Mouse (Mus musculus) c-Kit-positive CD71-positive TER-119-negative erythroid progenitor cells, embryonic 14.5 days (primary cell): ENCODE results near the gene Fbln1.

ENCODE experiments used
- DNase-seq: peaks from one replicate; pipeline ENCODE4 v3.0.0-alpha.2; 2013; ENCODE audit warnings: low read depth

Fbln1 gene

DNA sequence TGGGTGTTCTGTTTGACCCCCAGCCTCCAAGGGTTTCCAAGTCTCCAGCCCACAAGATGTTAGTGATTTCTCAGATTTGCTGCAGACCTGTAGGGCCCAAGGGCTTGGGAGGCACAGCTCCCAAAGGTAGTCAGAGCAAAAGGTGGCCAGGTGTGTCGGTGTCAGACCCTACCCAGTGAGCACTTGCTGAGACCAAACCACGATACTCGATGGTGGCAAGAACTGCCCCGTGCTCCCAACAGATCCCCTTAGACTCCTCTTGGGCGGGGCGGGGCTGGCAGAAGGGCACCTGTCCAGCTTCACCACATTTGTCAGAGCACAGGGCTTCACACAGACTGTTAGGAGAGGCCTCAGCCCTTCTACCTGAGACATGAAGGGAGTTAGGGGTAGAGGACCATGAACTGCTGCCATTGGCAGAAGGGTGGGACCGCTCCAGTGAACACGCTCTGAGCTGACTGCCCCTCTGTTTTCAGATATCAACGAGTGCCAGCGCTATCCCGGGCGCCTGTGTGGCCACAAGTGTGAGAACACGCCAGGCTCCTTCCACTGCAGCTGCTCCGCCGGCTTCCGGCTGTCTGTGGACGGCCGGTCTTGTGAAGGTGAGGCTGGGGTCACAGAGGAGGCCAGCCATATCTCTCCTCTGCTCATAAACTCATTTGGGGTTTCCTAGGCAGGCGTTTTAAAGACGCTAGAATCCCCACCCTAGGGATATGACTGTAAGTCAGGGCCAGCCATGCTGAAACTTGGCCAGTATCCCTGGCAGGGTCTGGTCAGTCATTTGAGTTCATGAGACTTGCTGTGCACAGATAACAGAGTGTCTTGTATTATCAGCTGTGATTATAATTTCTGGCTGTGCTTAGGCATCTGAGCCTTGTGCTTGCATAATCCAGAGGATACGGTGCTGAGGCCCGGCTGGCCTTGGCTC is 33.3 kb downstream of the Fbln1 start:
- DNase-seq: no peak

DNA sequence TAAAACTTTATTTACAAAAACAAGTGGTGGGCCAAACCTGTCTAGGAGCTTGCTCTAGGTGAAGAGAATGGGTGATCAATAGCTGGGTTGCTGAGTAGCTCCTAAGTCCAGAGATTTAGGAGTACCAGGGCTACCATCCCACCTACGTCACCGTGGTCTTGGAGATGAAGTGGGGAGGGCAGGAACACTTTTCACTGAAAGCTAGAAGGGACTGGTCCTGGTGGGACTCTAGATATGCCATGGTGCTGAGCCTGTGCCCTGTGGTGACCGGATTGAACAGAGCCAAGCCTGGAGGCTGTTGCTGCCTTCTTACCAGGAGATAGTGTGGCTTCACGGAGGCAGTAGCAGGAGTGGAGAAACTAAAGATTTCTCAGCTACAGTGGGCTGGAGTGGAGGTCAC is 34.3 kb downstream of the Fbln1 start:
- no peak for DNase-seq

DNA sequence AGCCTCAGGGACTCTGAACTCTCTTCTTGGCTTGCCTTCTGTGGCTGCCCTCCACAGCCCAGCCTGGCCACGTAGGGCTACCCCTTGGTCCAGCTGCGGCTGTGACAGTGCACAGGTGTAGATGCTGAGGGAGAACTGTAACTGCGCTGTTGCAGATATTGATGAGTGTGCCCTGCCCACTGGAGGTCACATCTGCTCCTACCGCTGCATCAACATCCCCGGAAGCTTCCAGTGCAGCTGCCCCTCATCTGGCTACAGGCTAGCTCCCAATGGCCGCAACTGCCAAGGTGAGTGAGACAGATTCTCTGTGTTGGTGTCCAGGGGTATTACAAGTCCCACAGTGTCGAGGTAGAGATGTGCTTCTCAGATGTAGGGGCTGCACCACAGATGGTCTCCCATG is 36.1 kb downstream of the Fbln1 start:
- no peak for DNase-seq

DNA sequence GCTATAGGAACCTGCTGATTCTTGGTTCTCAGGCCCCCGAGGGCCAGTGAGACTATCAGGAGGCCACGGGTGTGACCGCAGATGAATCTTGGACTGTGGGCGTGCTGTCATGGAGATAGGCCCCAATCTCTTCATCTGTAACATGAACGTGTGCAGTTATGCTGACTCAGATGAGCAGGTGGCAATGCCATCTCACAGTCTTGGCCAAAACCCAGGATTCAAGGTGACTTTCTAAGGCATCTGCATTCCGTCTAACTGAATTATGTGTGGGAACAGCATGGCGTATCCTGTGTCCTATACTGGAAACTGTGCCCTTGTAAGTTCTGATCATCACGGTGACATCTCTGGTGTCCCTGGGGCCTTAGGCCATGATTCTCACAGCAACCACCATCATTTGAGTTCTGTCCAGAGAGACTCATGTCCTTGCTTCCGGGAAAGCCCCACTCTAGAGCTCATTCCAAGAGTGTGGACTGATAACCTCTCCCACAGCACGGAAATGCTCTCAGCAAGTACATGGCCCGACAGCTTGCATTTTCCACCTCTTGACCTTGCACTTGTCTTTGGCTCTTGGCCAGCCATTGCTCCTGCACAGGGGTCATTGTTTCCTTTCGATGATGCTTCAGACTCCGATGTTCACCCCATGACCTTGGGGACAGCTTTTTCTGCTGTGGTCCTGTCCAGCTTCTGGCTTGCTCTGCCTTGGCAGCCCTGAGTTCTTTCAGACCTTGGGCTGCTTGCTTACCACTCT is 38.8 kb downstream of the Fbln1 start:
- DNase-seq: no peak

DNA sequence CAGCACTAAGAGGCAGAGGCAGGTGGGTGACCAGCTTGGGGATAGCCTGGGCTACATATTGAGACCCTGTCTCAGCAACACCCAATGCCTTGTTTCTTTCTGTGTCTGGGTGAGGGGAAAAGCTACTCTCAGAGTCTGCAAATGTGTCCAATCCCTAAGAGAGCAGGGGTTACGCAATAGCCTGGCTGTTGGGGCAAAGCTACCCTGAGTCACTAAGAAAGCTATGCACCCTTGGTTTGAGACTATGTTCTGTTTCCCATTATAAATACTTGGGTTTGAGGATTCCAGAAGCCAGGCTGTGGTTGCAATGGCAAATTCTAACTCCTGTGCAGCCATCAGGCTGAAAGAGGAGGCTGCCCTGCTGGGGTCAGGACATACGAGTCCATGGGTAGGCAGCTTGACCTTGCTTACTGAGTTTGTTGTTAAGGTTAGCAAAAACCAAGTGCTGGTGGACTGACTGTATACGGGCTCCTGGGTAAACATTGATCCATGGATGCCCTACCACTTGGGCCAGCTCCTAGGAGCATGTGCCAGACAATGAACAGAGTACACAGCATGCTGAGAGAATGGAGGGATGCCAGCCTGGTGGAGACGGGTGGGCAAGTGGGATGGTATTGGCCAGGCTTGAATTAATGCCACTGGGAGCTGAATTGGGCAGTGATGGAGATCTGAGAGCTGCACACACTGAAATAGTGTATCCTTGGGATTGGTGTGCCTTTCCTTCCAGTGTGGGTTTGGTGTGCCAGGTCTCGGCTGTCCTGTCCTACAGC is 39.7 kb downstream of the Fbln1 start:
- no peak for DNase-seq

DNA sequence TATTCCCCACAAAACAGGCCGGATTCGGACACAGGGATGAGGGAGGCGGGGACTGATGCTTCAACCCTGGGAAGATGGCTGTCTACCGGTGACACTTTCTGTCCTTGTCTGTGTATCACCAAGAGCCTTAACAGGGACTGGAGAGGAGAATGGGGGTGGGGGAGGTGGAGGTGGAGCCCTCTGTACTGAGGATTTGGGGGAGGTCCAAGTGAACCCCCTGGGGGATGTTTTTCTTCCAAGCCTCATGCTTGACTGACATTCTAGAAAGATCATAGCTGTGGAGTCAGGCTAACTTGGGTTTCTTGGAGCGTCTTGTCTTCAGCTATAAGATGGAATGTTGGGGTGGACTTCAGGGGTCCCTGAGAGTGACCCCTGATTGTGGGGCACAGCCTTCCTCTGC is 40.3 kb downstream of the Fbln1 start:
- no peak for DNase-seq

DNA sequence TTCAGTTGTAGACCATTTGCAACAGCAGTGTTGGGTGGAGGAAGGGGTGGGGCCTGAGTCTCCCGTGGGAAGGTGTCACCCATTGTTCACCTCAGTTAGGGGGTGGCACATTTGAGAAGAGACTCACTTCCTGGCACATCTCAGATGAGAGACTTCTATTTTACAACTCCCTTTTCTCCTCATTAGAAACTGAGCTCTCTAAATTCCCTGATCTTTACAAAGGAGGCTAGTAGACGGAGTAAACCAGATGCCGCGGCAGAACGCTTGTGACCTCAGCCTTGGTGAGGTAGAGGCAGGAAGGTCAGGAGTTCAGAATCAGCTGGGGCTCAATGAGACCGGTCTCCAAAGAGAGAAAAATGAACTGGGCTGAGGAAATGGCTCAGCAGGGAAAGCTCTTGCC is 41.2 kb downstream of the Fbln1 start:
- no peak for DNase-seq

DNA sequence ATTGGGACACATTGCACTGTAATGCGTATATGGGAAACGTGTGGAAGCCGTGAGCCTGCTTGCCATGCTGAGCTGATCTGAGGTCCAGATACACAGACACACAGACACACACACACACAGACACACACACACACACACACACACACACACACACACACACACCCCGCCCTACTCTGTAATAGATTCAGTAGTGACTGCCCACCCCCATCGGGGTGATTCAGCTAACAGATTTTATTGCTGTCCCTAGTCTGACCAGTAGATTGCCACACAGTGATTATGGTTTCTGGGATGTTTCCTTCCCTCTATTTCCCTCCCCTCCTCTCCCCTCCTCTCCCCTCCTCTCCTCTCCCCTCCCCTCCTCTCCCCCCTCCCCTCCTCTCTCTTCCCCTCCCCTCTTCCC is 42.6 kb downstream of the Fbln1 start:
- DNase-seq: no peak

DNA sequence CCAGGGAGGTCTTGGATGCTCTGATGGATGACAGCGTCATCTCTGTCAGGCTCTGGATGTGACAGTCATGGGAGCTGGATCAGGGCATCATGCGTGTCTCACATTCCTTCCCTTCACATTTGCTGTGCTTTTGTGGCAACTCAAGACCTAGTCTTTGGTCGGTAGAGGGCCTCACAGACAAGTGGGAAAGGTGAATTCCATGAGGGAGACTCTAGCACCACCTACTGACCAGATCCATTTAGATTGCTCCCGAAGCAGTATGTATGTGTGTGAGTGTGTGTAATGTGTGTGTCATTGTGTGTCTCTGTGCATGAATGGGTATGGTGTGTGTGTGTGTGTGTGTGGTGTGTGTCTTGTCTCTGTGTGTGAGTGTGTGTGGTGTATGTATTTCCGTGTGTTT is 43.5 kb downstream of the Fbln1 start:
- DNase-seq: peak; percentile 7

DNA sequence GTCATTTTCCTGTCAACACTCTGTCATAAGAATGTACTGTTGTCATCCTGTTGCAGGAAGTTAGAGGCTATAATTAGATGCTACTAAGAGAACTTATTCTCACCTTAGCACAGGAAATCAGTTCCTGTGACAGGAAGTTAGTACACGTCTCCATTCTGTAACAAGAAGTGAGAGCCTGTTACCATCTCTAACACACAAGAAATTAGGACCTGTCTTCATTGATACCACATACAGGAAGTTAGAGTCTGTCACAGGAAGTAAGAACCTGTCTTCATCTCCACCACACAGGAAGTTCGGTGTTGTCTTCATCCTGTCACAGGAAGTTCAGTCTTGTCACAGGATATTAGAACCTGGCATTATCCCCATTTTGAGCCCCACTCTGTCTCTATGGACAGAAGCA is 44.7 kb downstream of the Fbln1 start:
- no peak for DNase-seq

DNA sequence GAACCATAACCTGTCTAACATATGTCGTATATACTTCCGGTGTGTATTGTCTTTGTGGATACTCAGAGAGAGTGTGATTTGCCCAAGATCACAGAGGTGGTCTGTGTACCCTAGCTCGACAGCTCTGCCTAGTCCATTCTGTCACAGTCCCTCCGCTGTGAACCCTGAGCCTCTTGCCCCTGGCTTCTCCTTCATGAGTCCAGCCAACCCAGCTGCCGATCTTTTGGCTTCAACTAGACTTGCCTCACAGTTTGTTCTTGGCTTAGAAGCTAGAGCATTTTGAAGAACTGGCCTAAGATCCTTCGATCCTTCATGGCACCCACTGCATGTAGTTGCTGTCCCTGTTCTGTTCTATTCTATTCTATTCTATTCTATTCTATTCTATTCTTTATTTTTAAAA is 46.7 kb downstream of the Fbln1 start:
- DNase-seq: no peak

DNA sequence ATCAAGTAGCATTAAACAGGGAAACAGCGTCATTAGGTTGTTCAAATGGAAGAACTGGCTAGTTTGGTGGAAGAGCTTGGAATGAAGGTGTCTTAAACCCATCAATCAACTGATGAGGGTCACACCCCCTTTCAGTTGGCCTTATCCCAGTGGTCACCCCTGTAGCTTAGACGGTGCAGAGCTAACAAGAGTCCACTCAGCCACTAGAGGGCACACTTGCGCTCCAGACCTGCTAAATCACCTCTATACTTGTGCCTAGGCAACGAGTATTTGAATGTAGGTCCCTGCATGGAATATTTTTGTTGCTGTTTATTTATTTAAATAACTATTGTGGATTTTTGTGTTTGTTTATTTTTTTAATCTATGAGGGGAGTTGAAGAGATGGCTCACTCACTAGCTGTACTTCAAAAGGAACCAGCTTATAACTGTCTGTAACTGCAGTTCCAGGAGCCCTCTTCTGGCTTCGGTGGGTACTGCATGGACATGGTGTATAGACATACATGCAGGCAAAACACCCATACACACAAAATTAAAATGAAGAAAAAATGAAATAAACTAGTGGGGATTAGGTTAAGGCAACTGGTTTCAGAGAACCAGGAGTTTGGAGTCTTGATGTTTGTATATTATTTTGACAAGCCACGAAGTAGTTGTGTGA is 52.2 kb downstream of the Fbln1 start:
- DNase-seq: peak; percentile 28

DNA sequence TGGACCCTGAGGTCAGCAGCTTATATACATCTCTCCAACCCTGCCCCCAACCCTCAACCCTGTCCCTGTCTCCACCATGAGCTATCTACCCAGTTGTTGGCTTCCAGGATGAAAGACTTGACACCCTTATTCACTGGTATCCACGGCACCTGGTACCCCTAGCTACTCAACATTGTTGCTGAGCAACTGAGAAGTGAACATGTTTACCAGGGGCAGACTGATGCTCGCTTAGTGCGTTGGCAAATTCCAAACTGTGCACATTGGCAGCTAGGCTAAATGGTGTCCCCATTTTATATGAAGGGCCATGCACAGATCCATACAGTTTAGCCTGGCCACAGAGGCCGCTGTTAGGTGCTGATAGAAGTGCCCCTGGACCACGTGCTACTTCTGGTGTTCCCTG is 57.1 kb downstream of the Fbln1 start:
- DNase-seq: no peak

DNA sequence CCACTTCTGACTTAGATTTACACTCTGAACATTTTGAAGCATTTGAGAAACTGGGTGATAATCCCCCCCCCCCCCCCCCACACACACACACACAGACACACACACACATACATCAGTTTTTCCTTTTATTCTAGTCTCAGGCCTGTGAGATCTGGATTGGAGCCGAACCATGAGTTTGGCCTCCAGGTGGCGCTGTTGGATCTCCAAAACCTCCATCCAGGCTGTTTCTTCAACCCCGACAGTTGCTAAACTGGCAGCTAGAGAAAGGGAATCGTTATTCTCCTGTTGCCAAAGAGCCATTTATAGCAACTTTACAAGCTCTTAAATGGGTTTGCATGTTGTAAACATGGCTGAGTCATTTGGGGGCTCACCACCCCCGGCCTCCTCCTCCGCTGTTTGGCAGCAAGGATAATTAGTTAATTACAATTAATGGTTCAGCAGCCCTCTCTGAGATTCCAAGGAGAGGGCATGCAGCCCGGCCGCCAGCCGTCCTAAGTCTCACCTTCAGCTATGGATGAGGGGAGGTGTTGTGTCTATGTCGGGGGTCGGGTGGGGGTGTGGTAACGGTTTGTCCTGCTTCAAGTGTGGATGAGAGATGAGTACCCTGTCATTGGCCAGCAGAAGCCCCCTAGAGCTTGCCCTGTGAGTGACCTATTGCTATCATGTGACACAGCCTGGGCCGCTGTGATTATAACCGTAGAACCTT is 61.1 kb downstream of the Fbln1 start:
- peak; percentile 39 for DNase-seq

DNA sequence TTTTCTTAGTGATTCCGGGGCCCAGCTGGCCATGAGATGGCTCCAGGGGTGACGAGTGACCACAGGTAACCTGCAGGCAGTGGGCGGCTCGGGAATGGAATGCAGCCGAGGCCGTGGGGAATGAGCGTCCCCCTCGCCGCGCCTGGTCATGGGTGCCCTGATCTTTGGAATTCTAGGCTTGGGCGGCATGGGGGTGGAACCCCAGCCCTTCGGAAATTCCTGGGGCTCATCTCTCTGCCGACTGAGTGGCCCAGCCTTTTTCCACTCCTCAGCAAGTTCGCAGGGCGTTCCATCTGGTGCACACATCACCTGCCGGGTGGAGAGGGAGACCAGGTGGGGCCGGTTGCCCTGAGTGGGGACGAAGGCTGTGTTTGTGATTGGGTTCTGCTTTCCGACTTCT is 62.1 kb downstream of the Fbln1 start:
- no peak for DNase-seq

DNA sequence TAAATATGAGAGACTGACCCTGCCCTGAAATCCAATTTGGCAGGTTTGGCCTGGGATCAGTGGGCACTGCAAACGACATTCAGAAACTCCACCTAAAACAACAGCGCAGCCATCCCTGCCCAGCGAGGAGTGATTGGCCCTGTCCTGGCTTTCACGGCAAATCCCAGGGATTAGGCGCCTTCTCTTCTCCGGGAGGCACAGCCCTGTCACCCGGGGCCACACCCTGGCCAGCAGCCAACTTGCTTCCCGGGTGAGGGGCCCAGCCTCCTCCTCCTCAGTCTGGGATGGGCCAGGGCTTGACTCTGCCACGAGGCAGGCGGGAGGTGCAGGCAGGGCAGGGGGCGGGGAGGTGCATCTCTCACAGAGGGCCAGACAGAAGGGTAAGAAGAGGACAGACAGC is 67.2 kb downstream of the Fbln1 start:
- DNase-seq: no peak

DNA sequence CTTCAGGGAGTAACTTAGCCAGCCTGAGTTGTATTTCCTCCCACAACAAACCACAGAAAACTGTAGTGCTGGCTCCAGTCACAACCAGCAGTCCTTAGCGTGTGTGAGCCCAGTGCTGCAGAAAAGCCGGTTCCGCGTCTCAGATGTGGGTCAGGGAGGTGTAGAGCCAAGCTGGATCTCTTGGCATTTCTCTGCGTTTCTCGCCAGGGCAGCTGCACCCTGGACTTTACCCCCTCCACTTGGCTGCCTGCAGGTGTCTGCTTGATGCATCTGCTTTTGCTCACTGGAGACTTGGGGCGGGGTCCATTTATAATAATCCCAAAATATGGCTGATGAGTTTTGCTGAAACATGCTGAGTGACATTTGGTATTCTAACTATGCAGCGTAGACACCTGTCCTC is 71.5 kb downstream of the Fbln1 start:
- no peak for DNase-seq

DNA sequence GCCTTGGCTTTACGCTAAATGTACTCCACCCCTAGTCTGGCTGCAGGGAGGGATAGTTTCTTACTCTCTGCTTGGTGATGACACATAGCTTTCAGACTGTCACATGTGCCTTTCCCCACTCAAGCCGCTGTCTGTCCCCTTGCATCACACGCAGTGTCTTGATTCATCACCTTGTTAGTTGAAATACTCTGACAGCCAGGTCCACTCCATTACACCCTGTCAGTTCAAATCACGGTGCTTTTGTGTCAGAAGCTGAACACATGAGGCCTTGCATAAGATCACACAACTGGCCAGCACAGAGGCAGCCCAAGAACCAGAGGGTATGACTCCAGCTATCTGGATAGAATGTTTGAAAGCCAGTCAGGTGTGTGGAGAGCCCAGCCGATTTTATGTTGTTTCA is 73.2 kb downstream of the Fbln1 start:
- no peak for DNase-seq

DNA sequence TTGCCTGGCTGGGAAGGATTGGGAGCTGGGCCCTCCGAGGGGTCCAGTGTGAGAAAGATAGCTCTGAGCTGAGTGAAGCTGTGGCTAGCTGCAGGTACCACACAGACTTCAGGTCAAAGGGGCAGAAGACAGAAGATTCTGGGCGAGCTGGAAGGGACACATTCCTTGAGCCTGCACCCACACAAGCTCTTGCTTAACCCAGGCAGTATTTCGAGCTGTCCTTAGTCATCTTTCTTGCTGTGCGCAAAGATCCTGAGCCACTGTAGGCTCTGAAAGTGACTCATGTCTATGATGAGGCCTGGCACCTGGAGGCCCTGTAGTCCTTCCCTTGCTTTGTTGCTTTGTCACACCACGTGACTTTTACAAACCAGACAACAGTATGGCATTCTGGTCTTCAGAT is 76.3 kb downstream of the Fbln1 start:
- DNase-seq: no peak

DNA sequence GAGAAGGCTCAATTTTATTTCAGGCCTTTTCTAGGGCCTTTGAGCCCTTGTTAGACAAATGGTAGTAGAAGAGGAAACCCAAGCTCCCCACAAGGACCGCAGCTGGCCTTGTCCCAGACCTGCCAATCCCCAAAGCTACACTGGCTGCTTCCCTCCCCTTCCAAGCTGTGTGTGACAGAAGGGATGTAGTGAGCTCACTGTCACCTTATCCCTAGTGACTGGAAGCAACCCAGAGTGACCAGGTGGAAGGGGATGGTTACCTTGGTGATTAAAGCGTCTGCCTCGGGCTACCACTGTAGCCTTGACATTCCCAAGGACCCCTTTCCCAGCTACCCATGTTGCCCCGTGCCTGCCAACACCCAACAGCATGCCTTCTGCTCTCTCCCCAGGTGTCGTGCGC is 78.9 kb downstream of the Fbln1 start:
- DNase-seq: no peak

DNA sequence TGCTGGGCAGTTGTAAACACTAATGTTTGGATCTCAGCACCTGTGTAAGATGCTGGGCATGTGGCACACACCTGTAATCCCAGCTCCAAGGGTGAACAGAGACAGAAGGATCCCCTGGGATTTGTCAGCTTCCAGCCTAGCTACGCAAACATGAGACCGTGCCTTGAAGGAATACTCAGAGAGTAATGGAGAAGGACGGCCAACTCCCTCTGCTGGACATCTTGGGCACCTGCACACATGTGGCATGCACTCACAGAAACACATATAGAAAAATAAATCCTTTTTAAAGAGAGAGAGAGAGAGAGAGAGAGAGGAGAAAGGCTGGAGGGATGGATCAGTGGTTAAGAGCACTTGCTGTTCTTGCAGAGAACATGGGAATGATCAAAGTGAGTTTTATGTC is 88.9 kb downstream of the Fbln1 start:
- no peak for DNase-seq

DNA sequence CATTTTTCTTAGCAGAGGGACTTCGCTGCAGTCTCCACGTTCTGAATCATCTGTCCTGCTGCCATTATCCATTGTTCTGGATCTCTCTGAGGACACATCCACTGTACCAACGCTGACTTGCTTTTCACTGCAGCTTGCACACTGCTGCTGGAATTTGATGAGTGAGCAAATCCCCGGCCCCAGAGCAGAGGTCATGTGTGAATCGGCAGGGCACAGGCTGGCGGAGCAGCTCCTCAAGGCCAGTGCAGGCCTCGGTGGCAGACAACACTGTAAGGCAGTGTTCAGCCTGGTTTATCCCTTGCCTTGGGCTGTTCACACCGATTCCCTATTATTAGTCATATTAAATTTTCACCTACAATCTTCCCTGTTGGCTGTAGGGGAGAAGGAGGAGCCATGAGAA is 89.8 kb downstream of the Fbln1 start:
- DNase-seq: no peak
